Mouse (Mus musculus) kidney, postnatal 0 days (tissue): ENCODE data around the gene Hpse. TPM values are rescaled to one million over a fixed set of nuclear protein-coding genes. Genes with fewer than 3 reads are reported as not detected.

Experiments
- ATAC-seq: fragments of 200-750 bp; cut with Nextera tagmentation; replicated peaks from 2 replicates; pipeline ENCODE4 v1.8.0; 2017; ENCODE audit warnings: low read depth, moderate number of reproducible peaks, moderate TSS enrichment, moderate library complexity; ENCODE audit not compliant: low FRiP score
- DNase-seq: peaks from one replicate; pipeline ENCODE4 v3.0.0-alpha.2; 2016; ENCODE audit warnings: low spot score
- H3K27ac ChIP-seq: fragments of 300-500 bp; sonication (generic); 2 replicates; pipeline ENCODE4 v1.5.1; 2014; ENCODE audit warnings: mild to moderate bottlenecking
- H3K27me3 ChIP-seq: fragments of 300-500 bp; sonication (generic); 2 replicates; pipeline ENCODE4 v1.6.1; 2014; ENCODE audit warnings: low read length, mixed read lengths; ENCODE audit not compliant: insufficient read depth
- H3K36me3 ChIP-seq: fragments of 300-500 bp; sonication (generic); 2 replicates; pipeline ENCODE4 v1.6.1; 2014; ENCODE audit warnings: low read length, mixed read lengths; ENCODE audit not compliant: insufficient read depth
- H3K4me1 ChIP-seq: fragments of 300-500 bp; sonication (generic); replicated peaks from 2 replicates; pipeline ENCODE4 v1.6.1; 2014; ENCODE audit warnings: antibody characterized with exemption, low read length, mixed read lengths; ENCODE audit not compliant: insufficient read depth
- H3K4me2 ChIP-seq: fragments of 300-500 bp; sonication (generic); 2 replicates; pipeline ENCODE4 v1.6.1; 2014; ENCODE audit warnings: mild to moderate bottlenecking, low read length, moderate library complexity, mixed read lengths
- H3K4me3 ChIP-seq: fragments of 300-500 bp; sonication (generic); replicated peaks from 2 replicates; pipeline ENCODE4 v1.5.1; 2014; ENCODE audit warnings: low read depth, low read length
- H3K9ac ChIP-seq: fragments of 300-500 bp; sonication (generic); 2 replicates; pipeline ENCODE4 v1.6.1; 2014; ENCODE audit warnings: low read depth, low read length
- H3K9me3 ChIP-seq: fragments of 300-500 bp; sonication (generic); replicated peaks from 2 replicates; pipeline ENCODE4 v1.6.1; 2016; ENCODE audit warnings: low read length, inconsistent platforms, mixed read lengths
- CTCF ChIP-seq: IDR thresholded peaks from 2 replicates; pipeline ENCODE4 v1.5.1; 2016; ENCODE audit warnings: antibody characterized with exemption, low read depth, mild to moderate bottlenecking, moderate library complexity
- WGBS: fragments of 180-500 bp; shearing (Covaris S2); extraction: QIAGEN DNeasy Blood & Tissue Kit; methylation state at CpG from one replicate; pipeline ENCODE4 v1.1.7; 2014; 5-methylcytosine and 5-hydroxymethylcytosine counted together
- polyA plus RNA-seq: library from polyadenylated mRNA; unstranded; fragments of >200 nt; fragmentation: Nextera tagmentation; extraction: Ambion mirVana; gene quantifications from 2 replicates; pipeline ENCODE4 v1.2.1, GENCODE M21; 2015

Hpse gene
- polyA plus RNA-seq, 1 experiment from 2014 or later: 2.4 TPM

GRCm38 (mm10) chr5:100716762-100717161, 2.8 kb downstream of the Hpse start:
- Histone ChIP-seq H3K27ac (no peak overlapping the region), H3K9me3 (no peaks in the 10 kb centered on the region), H3K4me1 (peaks cover 7% of the 10 kb centered on the region; the same call in 1 of the 2 replicates), H3K4me2 (no peak overlapping the region), H3K27me3 (no peaks in the 10 kb centered on the region), H3K4me3 (no peak overlapping the region), H3K36me3 (no peaks in the 10 kb centered on the region), H3K9ac (no peak overlapping the region)
- no peak for DNase-seq
- TF ChIP-seq CTCF: no peak
- ATAC-seq: no peak
- WGBS: 97% methylated on average over 15 of the region's 15 CpGs

- no peak overlapping the region for H3K27ac ChIP-seq
- no peak overlapping the region for H3K4me2 ChIP-seq
- no peaks in the 10 kb centered on the region for H3K4me1 ChIP-seq
- H3K9ac ChIP-seq: no peak overlapping the region
- H3K36me3 ChIP-seq: no peaks in the 10 kb centered on the region
- ATAC-seq (no peak), DNase-seq (no peak)
- H3K4me3 ChIP-seq: no peak overlapping the region
- TF ChIP-seq CTCF: no peak
- WGBS: 90% methylated on average over 6 of the region's 6 CpGs
- H3K9me3 ChIP-seq: no peaks in the 10 kb centered on the region
- no peaks in the 10 kb centered on the region for H3K27me3 ChIP-seq
Measured at GRCm38 (mm10) chr5:100711219-100711618, 8.3 kb downstream of the Hpse start.

- DNase-seq: no peak
Measured at GRCm38 (mm10) chr5:100710012-100710411, 9.5 kb downstream of the Hpse start.

GRCm38 (mm10) chr5:100709035-100709434, 10.5 kb downstream of the Hpse start:
- no peak for DNase-seq
- Histone ChIP-seq H3K27me3 (no peaks in the 10 kb centered on the region), H3K4me1 (no peaks in the 10 kb centered on the region)

More at GRCm38 (mm10) chr5:100710012-100710411, 9.5 kb downstream of the Hpse start:
- Histone ChIP-seq H3K4me1 (no peaks in the 10 kb centered on the region), H3K36me3 (no peaks in the 10 kb centered on the region), H3K9ac (no peak overlapping the region), H3K27me3 (no peaks in the 10 kb centered on the region), H3K27ac (no peak overlapping the region), H3K9me3 (no peaks in the 10 kb centered on the region), H3K4me2 (no peak overlapping the region), H3K4me3 (no peak overlapping the region)
- 37% methylated on average over 2 of the region's 2 CpGs for WGBS
- no peak for ATAC-seq
- TF ChIP-seq CTCF: no peak

DNA sequence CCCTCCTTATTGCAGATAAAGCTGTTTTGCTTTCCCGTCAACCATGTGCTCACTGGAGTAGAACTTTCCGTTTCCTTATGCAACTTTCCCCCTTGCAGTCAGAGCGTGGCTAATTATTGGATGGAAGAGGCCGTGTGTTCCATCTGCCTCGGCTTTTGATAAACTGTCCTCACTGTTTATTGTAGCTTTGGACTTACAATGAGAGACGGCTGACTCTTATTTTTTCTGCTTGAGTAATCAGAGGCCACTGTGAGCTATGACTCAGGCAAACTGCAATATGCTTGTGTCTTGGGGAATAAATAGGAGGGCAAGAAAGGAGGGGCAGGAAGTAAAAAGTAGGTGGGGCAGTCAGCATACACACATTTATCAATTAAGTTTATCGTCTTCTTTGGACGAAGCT, 12.8 kb downstream of the Hpse start:
- H3K9ac ChIP-seq: no peak overlapping the region
- no peak overlapping the region for H3K4me2 ChIP-seq
- H3K4me1 ChIP-seq: no peaks in the 10 kb centered on the region
- DNase-seq (peak; percentile 12), ATAC-seq (peak; percentile 40; the same call in 1 of the 2 replicates)
- TF ChIP-seq CTCF: no peak
- no peaks in the 10 kb centered on the region for H3K36me3 ChIP-seq
- no peak overlapping the region for H3K27ac ChIP-seq
- no peaks in the 10 kb centered on the region for H3K9me3 ChIP-seq
- H3K4me3 ChIP-seq: no peak overlapping the region
- H3K27me3 ChIP-seq: no peaks in the 10 kb centered on the region
- 37% methylated on average over 8 of the region's 8 CpGs for WGBS

More at GRCm38 (mm10) chr5:100709035-100709434, 10.5 kb downstream of the Hpse start:
- Histone ChIP-seq H3K36me3 (no peaks in the 10 kb centered on the region), H3K4me3 (no peak overlapping the region), H3K9ac (no peak overlapping the region), H3K4me2 (no peak overlapping the region), H3K27ac (no peak overlapping the region), H3K9me3 (no peaks in the 10 kb centered on the region)
- TF ChIP-seq CTCF: no peak
- 89% methylated on average over 6 of the region's 6 CpGs for WGBS
- ATAC-seq: no peak

GRCm38 (mm10) chr5:100704272-100704671, 15.2 kb downstream of the Hpse start:
- Histone ChIP-seq H3K27ac (no peak overlapping the region), H3K9me3 (no peaks in the 10 kb centered on the region), H3K4me3 (no peak overlapping the region), H3K9ac (no peak overlapping the region), H3K27me3 (no peaks in the 10 kb centered on the region), H3K36me3 (no peaks in the 10 kb centered on the region), H3K4me1 (no peaks in the 10 kb centered on the region), H3K4me2 (no peak overlapping the region)
- WGBS: 91% methylated on average over 2 of the region's 2 CpGs
- DNase-seq (no peak), ATAC-seq (no peak)
- peak; percentile 25; the same call in 1 of the 2 replicates for TF ChIP-seq CTCF

- Histone ChIP-seq H3K36me3 (no peaks in the 10 kb centered on the region), H3K9ac (no peak overlapping the region), H3K27me3 (no peaks in the 10 kb centered on the region), H3K4me3 (no peak overlapping the region), H3K9me3 (no peaks in the 10 kb centered on the region), H3K27ac (no peak overlapping the region), H3K4me2 (no peak overlapping the region), H3K4me1 (no peaks in the 10 kb centered on the region)
- no peak for ATAC-seq
- no peak for DNase-seq
- 88% methylated on average over 3 of the region's 3 CpGs for WGBS
- no peak for TF ChIP-seq CTCF
Measured at GRCm38 (mm10) chr5:100702325-100702724, 17.2 kb downstream of the Hpse start.
